Mouse (Mus musculus): ENCODE measurements around the gene Plcb4. TPM values are rescaled to one million over a fixed set of nuclear protein-coding genes. Genes with fewer than 3 reads are reported as not detected.

Gene Plcb4
- total and polyA plus RNA-seq, 3 experiments, result not detected

DNA sequence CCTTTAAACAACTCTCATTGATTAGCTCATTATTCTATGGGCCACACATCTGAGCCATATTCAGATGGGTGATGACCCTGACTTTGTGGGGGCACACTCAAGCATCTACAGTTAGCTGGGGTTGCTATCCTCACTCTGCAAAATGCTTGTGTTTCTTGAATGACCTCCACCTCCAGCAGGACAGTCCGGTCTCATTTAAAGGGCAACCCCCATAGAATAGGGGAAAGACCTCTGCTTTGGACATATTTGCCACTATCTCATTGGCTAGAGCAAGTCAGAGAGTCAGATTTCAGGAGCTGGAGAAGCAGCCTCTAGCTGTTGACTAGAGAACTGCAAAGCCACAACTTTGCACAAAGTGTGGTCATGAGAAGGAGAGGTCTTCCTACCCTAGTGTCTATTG is 340.6 kb downstream of the Plcb4 start:
- Histone ChIP-seq H3K79me2 (replicated peaks; ENCODE audit: control insufficient read depth, extremely low read depth, insufficient read depth, poor library complexity, severe bottlenecking) (no peaks in the 10 kb centered on the region), H3K9ac (ENCODE audit: insufficient read depth, low read depth) (no peak overlapping the region), H3K27ac (ENCODE audit: insufficient read depth, low read depth) (no peak overlapping the region), H3K27me3 (replicated peaks) (no peaks in the 10 kb centered on the region), H3K4me1 (ENCODE audit: control insufficient read depth in 1 of 2, insufficient read depth in 2 of 2) (no peaks in the 10 kb centered on the region), H3K4me3 (replicated peaks in 1 of 3; ENCODE audit: low read depth in 2 of 3, low read length in 2 of 3, poor library complexity in 1 of 3) (no peak overlapping the region), H3K36me3 (replicated peaks in 1 of 2; ENCODE audit: control insufficient read depth in 1 of 2, insufficient read depth in 1 of 2, low read length in 1 of 2) (no peaks in the 10 kb centered on the region), H3K9me3 (replicated peaks; ENCODE audit: low read length) (peaks cover 73% of the 10 kb centered on the region), H3K4me2 (ENCODE audit: insufficient read depth, low read depth, poor library complexity, severe bottlenecking) (no peak overlapping the region)
- no peak for DNase-seq (ENCODE audit: extremely low read depth)
- no peak for TF ChIP-seq E2F4 (IDR thresholded peaks at IDR 0.05; ENCODE audit: insufficient replicate concordance, low read depth, low read length)
- TF ChIP-seq ETS1 (conservative IDR thresholded peaks at IDR 0.05; ENCODE audit: low read depth, low read length), result no peak
- no peak for TF ChIP-seq RAD21 (IDR thresholded peaks at IDR 0.05; ENCODE audit: low read depth, low read length)
- no peak for TF ChIP-seq CHD1 (IDR thresholded peaks at IDR 0.05; ENCODE audit: low read depth, low read length)
- no peak for TF ChIP-seq CHD2 (IDR thresholded peaks at IDR 0.05; ENCODE audit: low read length)
- TF ChIP-seq EP300 (IDR thresholded peaks at IDR 0.05; ENCODE audit: low read length), result no peak
- TF ChIP-seq MAX (IDR thresholded peaks at IDR 0.05; ENCODE audit: low read length), result no peak
- dilution Hi-C loops (cut with MboI; ENCODE audit: extremely low pct_ligation_motif_present, extremely low pct_unique_long_range_greater_than_20kb, low sequenced_read_pairs) (no loop called here), in situ Hi-C loops (cut with MboI; ENCODE audit: low pct_ligation_motif_present, low pct_unique_long_range_greater_than_20kb, low sequenced_read_pairs) (no loop called here)

DNA sequence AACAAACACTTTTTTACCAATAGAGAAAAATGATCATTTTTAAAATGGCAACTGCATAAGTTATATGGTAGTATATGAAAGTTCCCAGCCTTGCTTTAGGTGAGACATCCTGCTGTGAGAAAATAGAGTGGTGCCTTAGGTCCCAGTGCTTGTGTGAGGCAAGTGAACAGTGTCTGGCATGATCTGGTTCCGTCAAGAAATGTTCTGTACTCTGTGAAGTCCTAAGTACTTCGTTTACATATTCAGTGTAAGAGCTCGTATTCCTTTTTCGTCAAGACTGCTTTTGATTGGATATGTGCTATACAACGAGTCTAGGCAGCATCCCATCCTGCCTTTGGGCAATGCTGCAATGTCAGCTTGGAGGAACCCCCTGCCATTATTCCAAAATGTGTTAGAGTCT is 342.1 kb downstream of the Plcb4 start:
- Histone ChIP-seq H3K9ac (ENCODE audit: insufficient read depth, low read depth) (no peak overlapping the region), H3K4me1 (ENCODE audit: control insufficient read depth in 1 of 2, insufficient read depth in 2 of 2) (no peaks in the 10 kb centered on the region), H3K36me3 (replicated peaks in 1 of 2; ENCODE audit: control insufficient read depth in 1 of 2, insufficient read depth in 1 of 2, low read length in 1 of 2) (no peaks in the 10 kb centered on the region), H3K9me3 (replicated peaks; ENCODE audit: low read length) (peaks cover 68% of the 10 kb centered on the region), H3K4me2 (ENCODE audit: insufficient read depth, low read depth, poor library complexity, severe bottlenecking) (no peak overlapping the region), H3K79me2 (replicated peaks; ENCODE audit: control insufficient read depth, extremely low read depth, insufficient read depth, poor library complexity, severe bottlenecking) (no peaks in the 10 kb centered on the region), H3K27me3 (replicated peaks) (no peaks in the 10 kb centered on the region), H3K27ac (ENCODE audit: insufficient read depth, low read depth) (no peak overlapping the region), H3K4me3 (replicated peaks in 1 of 3; ENCODE audit: low read depth in 2 of 3, low read length in 2 of 3, poor library complexity in 1 of 3) (no peak overlapping the region)
- in situ Hi-C loops (cut with MboI; ENCODE audit: low pct_ligation_motif_present, low pct_unique_long_range_greater_than_20kb, low sequenced_read_pairs) (no loop called here), dilution Hi-C loops (cut with MboI; ENCODE audit: extremely low pct_ligation_motif_present, extremely low pct_unique_long_range_greater_than_20kb, low sequenced_read_pairs) (no loop called here)
- TF ChIP-seq IRF4 (IDR thresholded peaks at IDR 0.05; ENCODE audit: low read depth, low read length) (no peak), HCFC1 (IDR thresholded peaks at IDR 0.05; ENCODE audit: low read depth, low read length) (no peak), JUN (IDR thresholded peaks at IDR 0.05; ENCODE audit: insufficient read depth, low read depth, low read length) (no peak), MAZ (IDR thresholded peaks at IDR 0.05; ENCODE audit: low read depth, low read length) (no peak), ZKSCAN1 (IDR thresholded peaks at IDR 0.05; ENCODE audit: borderline replicate concordance, low read depth, low read length) (no peak), EP300 (IDR thresholded peaks at IDR 0.05; ENCODE audit: low read length) (no peak), MAFK (IDR thresholded peaks at IDR 0.05; ENCODE audit: insufficient replicate concordance, low read length) (no peak), CTCF (conservative IDR thresholded peaks at IDR 0.05 in 1 of 2, IDR thresholded peaks at IDR 0.05 in 1 of 2; ENCODE audit: low read depth in 2 of 2, low read length in 2 of 2) (no peak), MEF2A (IDR thresholded peaks at IDR 0.05; ENCODE audit: borderline replicate concordance, low read depth, low read length) (no peak), ETS1 (conservative IDR thresholded peaks at IDR 0.05; ENCODE audit: low read depth, low read length) (no peak), GABPA (IDR thresholded peaks at IDR 0.05; ENCODE audit: insufficient replicate concordance, low read depth, low read length) (no peak), SIN3A (IDR thresholded peaks at IDR 0.05; ENCODE audit: low read length) (no peak), JUND (conservative IDR thresholded peaks at IDR 0.05; ENCODE audit: low read depth, low read length) (no peak), ELF1 (IDR thresholded peaks at IDR 0.05; ENCODE audit: low read depth, low read length) (no peak), NELFE (IDR thresholded peaks at IDR 0.05; ENCODE audit: low read depth, low read length) (no peak), POLR2A (IDR thresholded peaks at IDR 0.05; ENCODE audit: low read depth, low read length) (no peak), USF1 (IDR thresholded peaks at IDR 0.05; ENCODE audit: low read depth, low read length) (no peak)
- no peak for DNase-seq (ENCODE audit: extremely low read depth)

Data from CH12.LX (cell line).